29 mouse cellular contexts compared by ENCODE assay signal in genomic region chr14:115253155-115253554, GRCm38 (mm10).
"Had no signal": no experiment of that assay in that cellular context is flagged by ENCODE, and none has a peak within 500 bp of the region (broad histone marks: within the 10 kb centered on the region; RNA-seq: fewer than 3 reads in every experiment).

No protein-coding gene starts in this region.

- H3K36me3 ChIP-seq: limb, embryonic 10.5 days; limb, embryonic 12.5 days; limb, embryonic 13.5 days; limb, embryonic 15.5 days; liver, embryonic 12.5 days; liver, embryonic 13.5 days; liver, embryonic 15.5 days; lung, embryonic 15.5 days; midbrain, embryonic 10.5 days; midbrain, embryonic 12.5 days; midbrain, embryonic 13.5 days; midbrain, embryonic 15.5 days had no signal

- H3K4me3 ChIP-seq: limb, embryonic 10.5 days; limb, embryonic 12.5 days; limb, embryonic 13.5 days; limb, embryonic 15.5 days; liver, embryonic 12.5 days; liver, embryonic 13.5 days; liver, embryonic 15.5 days; lung, embryonic 15.5 days; megakaryocyte, embryonic 14.5 days; midbrain, embryonic 10.5 days; midbrain, embryonic 12.5 days; midbrain, embryonic 13.5 days; midbrain, embryonic 15.5 days; myocyte had no signal

- H3K4me2 ChIP-seq: limb, embryonic 12.5 days; limb, embryonic 13.5 days; limb, embryonic 15.5 days; liver, embryonic 11.5 days; liver, embryonic 12.5 days; liver, embryonic 13.5 days; liver, embryonic 15.5 days; lung, embryonic 14.5 days; lung, embryonic 15.5 days; midbrain, embryonic 11.5 days; midbrain, embryonic 12.5 days; midbrain, embryonic 13.5 days; midbrain, embryonic 15.5 days had no signal

- DNase-seq: left cerebral cortex, postnatal 4 days; liver; liver, embryonic 13.5 days; liver, postnatal 0 days; lung, adult 18-20 months; lung, adult 2 months; lung, embryonic 14.5 days; lung, postnatal 10 days; lung, postnatal 14 days; lung, postnatal 36 days; lung, postnatal 4 days; midbrain, embryonic 14.5 days had no signal

- H3K4me1 ChIP-seq: limb, embryonic 12.5 days; limb, embryonic 15.5 days; liver, embryonic 12.5 days; liver, embryonic 13.5 days; liver, embryonic 15.5 days; lung, embryonic 15.5 days; midbrain, embryonic 10.5 days; midbrain, embryonic 12.5 days; midbrain, embryonic 13.5 days; midbrain, embryonic 15.5 days had no signal

- H3K9ac ChIP-seq: limb, embryonic 12.5 days; limb, embryonic 13.5 days; limb, embryonic 15.5 days; liver, embryonic 12.5 days; liver, embryonic 13.5 days; liver, embryonic 14.5 days; liver, embryonic 15.5 days; liver, postnatal 0 days; lung, embryonic 14.5 days; lung, embryonic 15.5 days; midbrain, embryonic 12.5 days; midbrain, embryonic 13.5 days; midbrain, embryonic 15.5 days had no signal

- H3K27ac ChIP-seq: limb, embryonic 10.5 days; limb, embryonic 12.5 days; limb, embryonic 13.5 days; limb, embryonic 15.5 days; liver, embryonic 12.5 days; liver, embryonic 13.5 days; liver, embryonic 14.5 days; liver, embryonic 15.5 days; lung, embryonic 15.5 days; macrophage; midbrain, embryonic 10.5 days; midbrain, embryonic 12.5 days; midbrain, embryonic 13.5 days; midbrain, embryonic 15.5 days had no signal

- H3K27me3 ChIP-seq: limb, embryonic 12.5 days; limb, embryonic 13.5 days; limb, embryonic 15.5 days; liver, embryonic 12.5 days; liver, embryonic 13.5 days; liver, embryonic 15.5 days; lung, embryonic 15.5 days; midbrain, embryonic 12.5 days; midbrain, embryonic 13.5 days; midbrain, embryonic 15.5 days had no signal

- H3K9me3 ChIP-seq: limb, embryonic 10.5 days; limb, embryonic 12.5 days; limb, embryonic 13.5 days; limb, embryonic 15.5 days; liver, embryonic 12.5 days; liver, embryonic 13.5 days; liver, embryonic 15.5 days; lung, embryonic 15.5 days; megakaryocyte, embryonic 14.5 days; midbrain, embryonic 10.5 days; midbrain, embryonic 12.5 days; midbrain, embryonic 13.5 days; midbrain, embryonic 15.5 days had no signal
